Mouse (Mus musculus) neural tube, embryonic 11.5 days (tissue): ENCODE measurements around the gene Elmo1. TPM values are rescaled to one million over a fixed set of nuclear protein-coding genes. Genes with fewer than 3 reads are reported as not detected.

Experiments
- ATAC-seq: fragments of 200-750 bp; cut with Nextera tagmentation; 2 replicates; pipeline ENCODE4 v1.8.0; 2017; ENCODE audit warnings: moderate number of reproducible peaks, mild to moderate bottlenecking, moderate TSS enrichment, moderate library complexity; ENCODE audit not compliant: insufficient read depth, low FRiP score, low TSS enrichment
- DNase-seq: peaks from one replicate; pipeline ENCODE4 v3.0.0-alpha.2; 2015; ENCODE audit warnings: low spot score
- H3K27ac ChIP-seq: fragments of 300-500 bp; sonication (generic); 2 replicates; pipeline ENCODE4 v1.5.1; 2014; ENCODE audit warnings: low read depth, mild to moderate bottlenecking, low read length
- H3K27me3 ChIP-seq: fragments of 300-500 bp; sonication (generic); 2 replicates; pipeline ENCODE4 v1.6.1; 2014; ENCODE audit warnings: mild to moderate bottlenecking, low read length, mixed read lengths; ENCODE audit not compliant: control insufficient read depth, insufficient read depth
- H3K36me3 ChIP-seq: fragments of 300-500 bp; sonication (generic); 2 replicates; pipeline ENCODE4 v1.6.1; 2014; ENCODE audit warnings: mild to moderate bottlenecking, low read length, moderate library complexity, mixed read lengths; ENCODE audit not compliant: control insufficient read depth, insufficient read depth
- H3K4me1 ChIP-seq: fragments of 300-500 bp; sonication (generic); 2 replicates; pipeline ENCODE4 v1.6.1; 2014; ENCODE audit warnings: low read length, mixed read lengths; ENCODE audit not compliant: control insufficient read depth, insufficient read depth
- H3K4me2 ChIP-seq: fragments of 300-500 bp; sonication (generic); 2 replicates; pipeline ENCODE4 v1.6.1; 2014; ENCODE audit warnings: low read depth, mild to moderate bottlenecking, moderate library complexity
- H3K4me3 ChIP-seq: fragments of 300-500 bp; sonication (generic); 2 replicates; pipeline ENCODE4 v1.5.1; 2014; ENCODE audit warnings: low read depth, low read length
- H3K9ac ChIP-seq: fragments of 300-500 bp; sonication (generic); 2 replicates; pipeline ENCODE4 v1.6.1; 2014; ENCODE audit warnings: mild to moderate bottlenecking, low read length
- H3K9me3 ChIP-seq: fragments of 300-500 bp; sonication (generic); 2 replicates; pipeline ENCODE4 v1.6.1; 2016; ENCODE audit warnings: low read length; ENCODE audit not compliant: control insufficient read depth
- WGBS: fragments of 180-500 bp; shearing (Covaris S2); extraction: QIAGEN DNeasy Blood & Tissue Kit; methylation state at CpG from one replicate; pipeline ENCODE4 v1.1.7; 2014; 5-methylcytosine and 5-hydroxymethylcytosine counted together
- polyA plus RNA-seq: library from polyadenylated mRNA; unstranded; fragments of >200 nt; fragmentation: Nextera tagmentation; extraction: Ambion mirVana; gene quantifications from 2 replicates; pipeline ENCODE4 v1.2.1, GENCODE M21; 2014

The Elmo1 gene
- polyA plus RNA-seq, 1 experiment from 2014 or later, result 28.7 TPM

- H3K27ac ChIP-seq, result no peak overlapping the region
- H3K4me3 ChIP-seq, result no peak overlapping the region
- WGBS, result 94% methylated on average over 1 of the region's 1 CpGs
- no peaks in the 10 kb centered on the region for H3K36me3 ChIP-seq
- no peak overlapping the region for H3K9ac ChIP-seq
- ATAC-seq (no peak), DNase-seq (no peak)
- H3K4me2 ChIP-seq, result no peak overlapping the region
- no peaks in the 10 kb centered on the region for H3K27me3 ChIP-seq
- no peaks in the 10 kb centered on the region for H3K9me3 ChIP-seq
- H3K4me1 ChIP-seq, result no peaks in the 10 kb centered on the region
These were observed 461.2 kb downstream of the Elmo1 start for GRCm38 (mm10) chr13:20551559-20551958.

GRCm38 (mm10) chr13:20555853-20556452 lies 465.6 kb downstream of the Elmo1 start:
- no peak for DNase-seq
- no peaks in the 10 kb centered on the region for H3K4me1 ChIP-seq
- no peaks in the 10 kb centered on the region for H3K27me3 ChIP-seq
- H3K9ac ChIP-seq, result no peak overlapping the region
- 89% methylated on average over 4 of the region's 4 CpGs for WGBS
- no peak overlapping the region for H3K27ac ChIP-seq
- H3K36me3 ChIP-seq, result no peaks in the 10 kb centered on the region
- H3K4me2 ChIP-seq, result no peak overlapping the region
- H3K4me3 ChIP-seq, result no peak overlapping the region
- H3K9me3 ChIP-seq, result no peaks in the 10 kb centered on the region
- no peak for ATAC-seq

- H3K4me2 ChIP-seq, result no peak overlapping the region
- no peak overlapping the region for H3K9ac ChIP-seq
- H3K27me3 ChIP-seq, result no peaks in the 10 kb centered on the region
- H3K36me3 ChIP-seq, result no peaks in the 10 kb centered on the region
- DNase-seq, result no peak
- H3K4me1 ChIP-seq, result no peaks in the 10 kb centered on the region
- WGBS, result 88% methylated on average over 10 of the region's 10 CpGs
- ATAC-seq, result no peak
- H3K4me3 ChIP-seq, result no peak overlapping the region
- no peaks in the 10 kb centered on the region for H3K9me3 ChIP-seq
- H3K27ac ChIP-seq, result no peak overlapping the region
These were observed 466.3 kb downstream of the Elmo1 start for GRCm38 (mm10) chr13:20556739-20557138.

GRCm38 (mm10) chr13:20557156-20557555 lies 466.8 kb downstream of the Elmo1 start:
- DNase-seq (no peak), ATAC-seq (no peak)
- H3K9ac ChIP-seq, result no peak overlapping the region
- no peaks in the 10 kb centered on the region for H3K36me3 ChIP-seq
- no peaks in the 10 kb centered on the region for H3K9me3 ChIP-seq
- WGBS, result 77% methylated on average over 8 of the region's 8 CpGs
- H3K27ac ChIP-seq, result no peak overlapping the region
- H3K4me2 ChIP-seq, result no peak overlapping the region
- H3K27me3 ChIP-seq, result no peaks in the 10 kb centered on the region
- no peak overlapping the region for H3K4me3 ChIP-seq
- H3K4me1 ChIP-seq, result no peaks in the 10 kb centered on the region

- DNase-seq (no peak), ATAC-seq (no peak)
- H3K27me3 ChIP-seq, result no peaks in the 10 kb centered on the region
- no peaks in the 10 kb centered on the region for H3K36me3 ChIP-seq
- H3K9me3 ChIP-seq, result no peaks in the 10 kb centered on the region
- H3K4me1 ChIP-seq, result no peaks in the 10 kb centered on the region
- no peak overlapping the region for H3K27ac ChIP-seq
- H3K4me2 ChIP-seq, result no peak overlapping the region
- no peak overlapping the region for H3K9ac ChIP-seq
- 86% methylated on average over 2 of the region's 2 CpGs for WGBS
- H3K4me3 ChIP-seq, result no peak overlapping the region
These were observed 468.0 kb downstream of the Elmo1 start for GRCm38 (mm10) chr13:20558376-20558775.

GRCm38 (mm10) chr13:20564414-20564813 lies 474.0 kb downstream of the Elmo1 start:
- no peak overlapping the region for H3K4me3 ChIP-seq
- H3K9ac ChIP-seq, result no peak overlapping the region
- H3K27ac ChIP-seq, result no peak overlapping the region
- H3K36me3 ChIP-seq, result no peaks in the 10 kb centered on the region
- H3K27me3 ChIP-seq, result no peaks in the 10 kb centered on the region
- H3K4me2 ChIP-seq, result no peak overlapping the region
- H3K4me1 ChIP-seq, result no peaks in the 10 kb centered on the region
- DNase-seq, result no peak
- WGBS, result 87% methylated on average over 9 of the region's 9 CpGs
- no peak for ATAC-seq
- H3K9me3 ChIP-seq, result no peaks in the 10 kb centered on the region

GRCm38 (mm10) chr13:20575186-20575585 lies 484.8 kb downstream of the Elmo1 start:
- Histone ChIP-seq H3K36me3 (no peaks in the 10 kb centered on the region), H3K27me3 (no peaks in the 10 kb centered on the region), H3K9me3 (no peaks in the 10 kb centered on the region), H3K9ac (no peak overlapping the region), H3K27ac (no peak overlapping the region), H3K4me2 (no peak overlapping the region), H3K4me3 (no peak overlapping the region), H3K4me1 (no peaks in the 10 kb centered on the region)
- DNase-seq, result no peak
- ATAC-seq, result no peak
- WGBS, result 92% methylated on average over 2 of the region's 2 CpGs

GRCm38 (mm10) chr13:20585868-20586267 lies 495.5 kb downstream of the Elmo1 start:
- no peak for ATAC-seq
- H3K27me3 ChIP-seq, result no peaks in the 10 kb centered on the region
- no peaks in the 10 kb centered on the region for H3K36me3 ChIP-seq
- H3K9me3 ChIP-seq, result no peaks in the 10 kb centered on the region
- WGBS, result 89% methylated on average over 4 of the region's 4 CpGs
- no peak overlapping the region for H3K27ac ChIP-seq
- no peak overlapping the region for H3K4me2 ChIP-seq
- no peak for DNase-seq
- no peak overlapping the region for H3K4me3 ChIP-seq
- no peak overlapping the region for H3K9ac ChIP-seq
- no peaks in the 10 kb centered on the region for H3K4me1 ChIP-seq

- H3K27ac ChIP-seq, result no peak overlapping the region
These were observed 496.1 kb downstream of the Elmo1 start for GRCm38 (mm10) chr13:20586462-20586861.

More at GRCm38 (mm10) chr13:20586462-20586861, 496.1 kb downstream of the Elmo1 start:
- H3K4me2 ChIP-seq, result no peak overlapping the region
- H3K9me3 ChIP-seq, result no peaks in the 10 kb centered on the region
- no peak overlapping the region for H3K4me3 ChIP-seq
- no peaks in the 10 kb centered on the region for H3K4me1 ChIP-seq
- no peaks in the 10 kb centered on the region for H3K27me3 ChIP-seq
- DNase-seq (no peak), ATAC-seq (no peak)
- H3K36me3 ChIP-seq, result no peaks in the 10 kb centered on the region
- no peak overlapping the region for H3K9ac ChIP-seq
- 80% methylated on average over 3 of the region's 3 CpGs for WGBS
